Mouse (Mus musculus) liver, embryonic 14.5 days (tissue): ENCODE data around the gene Lrwd1.

ENCODE experiments used
- CTCF ChIP-seq: IDR thresholded peaks from 2 replicates; pipeline ENCODE4 v1.5.1; 2016; ENCODE audit warnings: antibody characterized with exemption, low read depth, control low read depth
- EP300 ChIP-seq: IDR thresholded peaks from 2 replicates; pipeline ENCODE4 v1.6.1; 2016; ENCODE audit warnings: antibody characterized with exemption, low read depth

DNA sequence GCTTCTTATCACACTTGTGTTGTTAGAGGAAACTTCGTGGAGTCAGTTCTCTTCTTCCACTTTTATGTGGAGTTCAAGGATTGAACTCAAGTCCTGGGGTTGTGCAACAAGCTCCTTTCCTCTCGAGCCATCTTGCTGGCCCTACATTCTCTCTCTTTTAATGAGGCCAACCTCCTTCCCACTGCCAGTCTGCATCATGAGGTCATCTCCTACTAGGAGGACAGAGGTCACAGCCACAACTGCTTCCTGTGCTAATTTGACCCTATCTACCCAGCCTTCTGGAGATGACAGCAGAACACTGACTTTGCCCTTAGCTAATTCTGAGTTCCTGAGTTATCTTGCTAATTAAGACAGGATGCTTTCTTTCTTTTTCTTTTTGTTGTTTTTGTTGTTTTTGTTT, 27.4 kb downstream of the Lrwd1 start:
- TF ChIP-seq CTCF (no peak), EP300 (no peak)
